ENCODE assay signal across 15 mouse cellular contexts in the genomic region with DNA sequence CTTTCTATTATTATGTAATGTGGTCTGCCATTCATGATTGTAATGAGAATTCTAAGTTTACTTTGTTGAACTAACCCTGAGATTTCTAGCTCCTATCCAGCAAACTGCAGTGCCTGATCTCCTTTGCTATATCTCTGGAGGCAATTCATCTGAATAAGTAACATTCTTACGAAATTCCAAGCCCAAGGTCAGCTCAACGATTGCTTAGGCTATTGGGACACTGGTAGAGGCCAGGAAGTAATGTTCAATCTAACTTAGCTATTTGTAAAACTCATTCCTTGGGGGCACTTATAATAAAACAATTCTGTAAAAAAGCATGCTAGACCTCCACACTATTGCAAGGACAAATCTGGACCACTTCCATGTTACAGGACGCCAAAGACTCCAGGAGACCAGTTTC.
"Had no signal": no experiment of that assay in that cellular context is flagged by ENCODE, and none has a peak within 500 bp of the region (broad histone marks: within the 10 kb centered on the region; RNA-seq: fewer than 3 reads in every experiment).

No protein-coding gene starts in this region.

- H3K4me2 ChIP-seq: neural tube, embryonic 15.5 days; stomach, embryonic 15.5 days had no signal

- H3K9me3 ChIP-seq: neural tube, embryonic 15.5 days; stomach, embryonic 15.5 days had no signal

- DNase-seq: retina, postnatal 1 day; right cerebral cortex, adult 18-20 months; right cerebral cortex, postnatal 14 days; right cerebral cortex, postnatal 25 days; right cerebral cortex, postnatal 4 days; spleen, adult 18-20 months; thymus, adult 18-20 months; thymus, adult 2 months; thymus, postnatal 14 days; thymus, postnatal 25 days; thymus, postnatal 36 days; thymus, postnatal 4 days had no signal

- H3K27me3 ChIP-seq: neural tube, embryonic 15.5 days; stomach, embryonic 15.5 days had no signal

- H3K36me3 ChIP-seq: neural tube, embryonic 15.5 days; stomach, embryonic 15.5 days had no signal

- H3K9ac ChIP-seq: neural tube, embryonic 15.5 days; stomach, embryonic 15.5 days had no signal

- H3K4me3 ChIP-seq: neural tube, embryonic 15.5 days; stomach, embryonic 15.5 days had no signal

- H3K4me1 ChIP-seq: neural tube, embryonic 15.5 days; stomach, embryonic 15.5 days had no signal

- H3K27ac ChIP-seq: neural tube, embryonic 15.5 days; stomach, embryonic 15.5 days; stomach, postnatal 0 days had no signal
